Mouse (Mus musculus) embryonic fibroblast, embryonic 13.5 days (primary cell): ENCODE measurements around the gene Gm11634.

Source experiments
- CTCF ChIP-seq: IDR thresholded peaks from 2 replicates; pipeline ENCODE4 v1.5.1; 2011; ENCODE audit warnings: mild to moderate bottlenecking, control low read depth, low read length, moderate library complexity, borderline replicate concordance; ENCODE audit not compliant: insufficient read depth
- POLR2A ChIP-seq: IDR thresholded peaks from 2 replicates; pipeline ENCODE4 v1.6.1; 2011; ENCODE audit warnings: low read depth, mild to moderate bottlenecking, control low read depth, low read length, moderate library complexity

GRCm38 (mm10) chr11:101588868-101589267, 10.2 kb downstream of the Gm11634 start:
- no peak for TF ChIP-seq CTCF
- no peak for TF ChIP-seq POLR2A
